ENCODE assay signal across 9 mouse cellular contexts in the genomic region with DNA sequence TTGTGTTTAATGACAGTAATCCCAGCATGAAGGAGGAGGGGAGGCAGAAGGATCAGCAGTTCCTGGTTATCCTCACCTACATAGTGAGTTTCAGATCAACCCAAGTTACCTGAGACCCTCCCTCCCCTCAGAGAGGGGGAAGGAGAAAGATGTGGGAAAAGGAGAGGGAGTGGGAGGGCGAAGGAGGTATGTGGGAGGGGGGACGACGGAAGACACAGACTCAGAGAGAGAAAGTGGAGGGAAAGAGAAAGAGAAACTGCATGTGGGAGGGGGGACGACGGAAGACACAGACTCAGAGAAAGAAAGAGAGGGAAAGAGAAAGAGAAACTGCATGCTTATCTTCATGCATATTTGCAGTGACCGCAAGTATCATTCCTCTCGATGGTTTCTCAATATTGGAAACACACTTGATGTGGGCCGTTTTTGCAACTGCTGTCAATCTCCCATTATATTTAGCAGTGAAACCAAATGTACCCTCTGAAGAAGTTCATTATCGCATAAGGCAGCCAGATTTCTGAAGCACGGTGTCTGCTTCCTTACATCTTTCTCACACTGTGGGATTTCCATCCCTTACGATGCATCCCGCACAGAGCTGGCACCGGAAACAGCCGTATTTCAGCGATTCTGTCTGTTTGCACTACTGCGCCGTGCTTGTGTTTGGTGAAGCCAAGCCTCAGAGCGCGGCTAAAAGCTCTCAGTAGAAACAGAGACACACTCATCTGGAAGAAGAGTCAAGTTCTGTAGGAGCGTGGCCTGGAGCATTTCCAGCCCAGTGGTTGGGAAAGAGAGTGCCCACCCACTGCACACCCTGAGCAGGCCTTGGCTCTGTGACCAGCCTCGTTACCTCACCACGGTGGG. TPM values are rescaled to one million over a fixed set of nuclear protein-coding genes. Genes with fewer than 3 reads are reported as not detected.
DNase-seq lines count a peak whose midpoint lies in the region; ATAC-seq lines count a peak whose summit lies in the region.
"Had no signal": no experiment of that assay in that cellular context is flagged by ENCODE, and none has a peak within 500 bp of the region (broad histone marks: within the 10 kb centered on the region; RNA-seq: fewer than 3 reads in every experiment).

No protein-coding gene starts in this region.

- intact Hi-C loops in left cerebral cortex, postnatal 10 days (cut with DNase I) = no loop called here

- peaks cover 14% of the 10 kb centered on the region for H3K4me1 ChIP-seq in heart, embryonic 13.5 days
- H3K4me1 ChIP-seq: megakaryocyte, embryonic 14.5 days had no signal

- no peak for ATAC-seq in heart, embryonic 13.5 days (ENCODE audit: extremely low read depth, insufficient number of reproducible peaks, low FRiP score, low TSS enrichment)

- no peaks in the 10 kb centered on the region for H3K9me3 ChIP-seq in heart, embryonic 13.5 days
- H3K9me3 ChIP-seq: megakaryocyte, embryonic 14.5 days had no signal

- no peaks in the 10 kb centered on the region for H3K36me3 ChIP-seq in heart, embryonic 13.5 days

- no peaks in the 10 kb centered on the region for H3K27me3 ChIP-seq in heart, embryonic 13.5 days (replicated peaks)
- H3K27me3 ChIP-seq: megakaryocyte, embryonic 14.5 days had no signal

- 69% methylated on average over 22 of the region's 22 CpGs for WGBS in heart, embryonic 13.5 days

- DNase-seq in cerebellum, adult 18-20 months = peak; percentile 6 to 15
- no peak for DNase-seq in cerebellum, adult 11 months
- peak; percentile 15 to 28 for DNase-seq in left cerebral cortex, adult 18-20 months (ENCODE audit: low spot score in 2 of 2)
- DNase-seq in left cerebral cortex, adult 11 months (ENCODE audit: low spot score) = no peak
- peak; percentile 23 to 39 for DNase-seq in left cerebral cortex, postnatal 10 days (ENCODE audit: extremely low spot score in 1 of 2, low spot score in 2 of 2)
- no peak for DNase-seq in adrenal gland, postnatal 10 days
- DNase-seq in gastrocnemius, postnatal 25 days = no peak

- H3K9ac ChIP-seq in heart, embryonic 13.5 days = no peak overlapping the region

- H3K27ac ChIP-seq in heart, embryonic 13.5 days (replicated peaks) = peak overlapping the region; percentile 6

- H3K4me2 ChIP-seq in heart, embryonic 13.5 days = peak overlapping the region; percentile 30; the same call in 1 of the 2 replicates

- H3K4me3 ChIP-seq in heart, embryonic 13.5 days = no peak overlapping the region
- H3K4me3 ChIP-seq: megakaryocyte, embryonic 14.5 days had no signal

RNA-seq across cellular contexts. Expression of gene Tead1, which starts 58.6 kb away (rescaled TPM):
- 10 to 100 TPM; 10.7 to 10.8 TPM for total RNA-seq in left cerebral cortex, adult 18-20 months (2021)
- 25.2 and 29.3 TPM in 2 replicates for polyA plus RNA-seq in heart, embryonic 13.5 days (2015; fragmentation: Nextera tagmentation; extraction: Ambion mirVana)
- total RNA-seq in left cerebral cortex, postnatal 10 days (2021) = 10 to 100 TPM; 14.8 to 15.3 TPM
- total RNA-seq in adrenal gland, postnatal 10 days (2021) = 10 to 100 TPM; 60.3 to 67.6 TPM
- total RNA-seq in gastrocnemius, postnatal 25 days (2021) = 100 to 1,000 TPM; 159 to 210 TPM

Comparison
In these comparisons a context has a peak if more than half of its experiments do, and no peak if none do; other contexts are left out.
1. DNase-seq: peak in cerebellum, adult 18-20 months (2 of 2), left cerebral cortex, adult 18-20 months (2 of 2) and left cerebral cortex, postnatal 10 days (2 of 2); none in cerebellum, adult 11 months (single experiment), left cerebral cortex, adult 11 months (single experiment), adrenal gland, postnatal 10 days (single experiment) and gastrocnemius, postnatal 25 days (single experiment).